Mouse (Mus musculus) liver, embryonic 13.5 days (tissue): ENCODE measurements around the gene Lbh. TPM values are rescaled to one million over a fixed set of nuclear protein-coding genes. Genes with fewer than 3 reads are reported as not detected.

Source experiments
- ATAC-seq: fragments of 200-750 bp; cut with Nextera tagmentation; 2 replicates; pipeline ENCODE4 v1.8.0; 2017; ENCODE audit warnings: low read depth, mild to moderate bottlenecking, moderate number of reproducible peaks, moderate library complexity
- DNase-seq: peaks from one replicate; pipeline ENCODE4 v3.0.0; 2022
- H3K27ac ChIP-seq: fragments of 300-500 bp; sonication (generic); 2 replicates; pipeline ENCODE4 v1.5.1; 2015; ENCODE audit warnings: moderate library complexity, mild to moderate bottlenecking, inconsistent platforms
- H3K27me3 ChIP-seq: fragments of 300-500 bp; sonication (generic); 2 replicates; pipeline ENCODE4 v1.6.1; 2015; ENCODE audit warnings: mild to moderate bottlenecking, inconsistent platforms
- H3K36me3 ChIP-seq: fragments of 300-500 bp; sonication (generic); 2 replicates; pipeline ENCODE4 v1.6.1; 2015; ENCODE audit warnings: mild to moderate bottlenecking, inconsistent platforms
- H3K4me1 ChIP-seq: fragments of 300-500 bp; sonication (generic); replicated peaks from 2 replicates; pipeline ENCODE4 v1.6.1; 2015; ENCODE audit warnings: inconsistent platforms
- H3K4me2 ChIP-seq: fragments of 300-500 bp; sonication (generic); 2 replicates; pipeline ENCODE4 v1.6.1; 2015; ENCODE audit warnings: inconsistent platforms, mild to moderate bottlenecking, moderate library complexity
- H3K4me3 ChIP-seq: fragments of 300-500 bp; sonication (generic); replicated peaks from 2 replicates; pipeline ENCODE4 v1.5.1; 2015; ENCODE audit warnings: mild to moderate bottlenecking, inconsistent platforms
- H3K9ac ChIP-seq: fragments of 300-500 bp; sonication (generic); 2 replicates; pipeline ENCODE4 v1.6.1; 2015; ENCODE audit warnings: mild to moderate bottlenecking, inconsistent platforms
- H3K9me3 ChIP-seq: fragments of 300-500 bp; sonication (generic); replicated peaks from 2 replicates; pipeline ENCODE4 v1.6.1; 2016; ENCODE audit warnings: inconsistent platforms
- WGBS: fragments of 180-500 bp; shearing (Covaris S2); methylation state at CpG from one replicate; pipeline ENCODE4 v1.1.7; 2015; ENCODE audit not compliant: insufficient replicate concordance; 5-methylcytosine and 5-hydroxymethylcytosine counted together
- polyA plus RNA-seq: library from polyadenylated mRNA; unstranded; fragments of >200 nt; fragmentation: Nextera tagmentation; extraction: Ambion mirVana; gene quantifications from 2 replicates; pipeline ENCODE4 v1.2.1, GENCODE M21; 2015

Lbh gene
- polyA plus RNA-seq, 1 experiment from 2014 or later: 0.92 TPM

DNA sequence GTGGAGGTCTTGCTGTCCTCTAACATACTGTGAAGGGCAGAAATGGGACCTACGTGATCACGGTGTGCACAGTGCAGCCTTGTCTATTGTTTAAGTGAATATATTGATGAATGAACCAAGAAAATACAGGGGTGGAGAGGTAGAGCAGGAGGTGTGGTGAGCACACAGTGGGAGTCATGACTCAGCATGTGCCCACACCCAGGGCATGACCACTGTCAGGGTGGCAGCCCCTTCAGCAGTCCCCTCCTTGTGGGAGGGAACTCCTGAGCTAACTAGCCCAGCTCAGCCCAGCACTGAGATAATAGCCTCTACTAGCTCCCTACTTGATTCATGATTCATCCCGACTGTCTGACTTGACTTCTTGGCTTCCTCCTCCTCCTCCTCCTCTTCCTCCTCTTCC, 19.3 kb upstream of the Lbh start:
- H3K36me3 ChIP-seq: no peaks in the 10 kb centered on the region
- H3K27ac ChIP-seq: no peak overlapping the region
- no peaks in the 10 kb centered on the region for H3K4me1 ChIP-seq
- H3K4me2 ChIP-seq: no peak overlapping the region
- H3K4me3 ChIP-seq: no peak overlapping the region
- no peaks in the 10 kb centered on the region for H3K27me3 ChIP-seq
- WGBS: 63% methylated on average over 3 of the region's 3 CpGs
- ATAC-seq: no peak
- no peak for DNase-seq
- H3K9me3 ChIP-seq: no peaks in the 10 kb centered on the region
- H3K9ac ChIP-seq: no peak overlapping the region

DNA sequence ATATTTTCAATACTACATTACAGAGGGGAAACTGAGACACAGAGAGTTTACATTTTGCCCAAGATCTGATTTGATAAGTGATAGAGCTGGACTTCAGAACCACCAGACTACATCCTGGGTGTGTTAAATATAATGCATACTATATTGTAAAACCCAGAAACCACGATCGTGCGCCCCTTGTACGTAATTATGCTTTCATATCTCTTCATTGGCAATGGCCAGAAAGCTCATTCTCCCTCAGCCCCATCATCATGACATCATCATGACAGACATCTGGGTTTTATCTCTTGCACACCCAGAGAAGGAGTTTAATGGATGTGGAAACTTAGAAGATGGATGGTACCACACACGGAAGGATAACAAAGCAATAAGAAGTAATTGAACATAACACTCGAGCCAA, 17.1 kb upstream of the Lbh start:
- Histone ChIP-seq H3K4me1 (no peaks in the 10 kb centered on the region), H3K27me3 (no peaks in the 10 kb centered on the region), H3K9me3 (no peaks in the 10 kb centered on the region), H3K36me3 (no peaks in the 10 kb centered on the region), H3K4me3 (no peak overlapping the region), H3K9ac (no peak overlapping the region), H3K27ac (no peak overlapping the region), H3K4me2 (no peak overlapping the region)
- no peak for ATAC-seq
- no peak for DNase-seq
- WGBS: 69% methylated on average over 6 of the region's 6 CpGs

DNA sequence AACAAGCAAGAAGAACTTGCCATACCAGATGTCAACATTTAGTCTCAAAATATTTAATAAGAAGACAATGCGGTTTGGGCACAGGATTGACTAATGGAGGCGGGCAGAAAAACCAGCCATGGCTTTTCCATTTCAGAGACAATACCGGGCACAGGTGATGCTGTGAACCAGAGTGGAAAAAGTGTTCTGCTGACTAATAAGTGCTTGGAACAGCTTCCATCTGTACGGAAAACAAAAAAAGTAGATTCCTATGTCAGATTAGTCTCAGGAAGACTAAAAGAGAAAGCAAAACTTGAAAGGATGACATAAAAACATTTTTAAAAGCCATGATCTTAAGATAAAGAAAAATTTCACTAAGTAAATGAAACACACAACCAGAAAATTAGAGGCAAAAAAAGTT, 16.4 kb upstream of the Lbh start:
- 77% methylated on average over 4 of the region's 4 CpGs for WGBS
- no peak overlapping the region for H3K4me3 ChIP-seq
- H3K9me3 ChIP-seq: no peaks in the 10 kb centered on the region
- no peak for ATAC-seq
- H3K4me1 ChIP-seq: no peaks in the 10 kb centered on the region
- no peak overlapping the region for H3K27ac ChIP-seq
- no peak for DNase-seq
- no peak overlapping the region for H3K9ac ChIP-seq
- no peak overlapping the region for H3K4me2 ChIP-seq
- no peaks in the 10 kb centered on the region for H3K36me3 ChIP-seq
- H3K27me3 ChIP-seq: no peaks in the 10 kb centered on the region

GRCm38 (mm10) chr17:72903321-72903720, 14.8 kb upstream of the Lbh start:
- WGBS: 82% methylated on average over 5 of the region's 5 CpGs
- no peak overlapping the region for H3K4me3 ChIP-seq
- no peak overlapping the region for H3K4me2 ChIP-seq
- H3K27ac ChIP-seq: no peak overlapping the region
- ATAC-seq: no peak
- H3K36me3 ChIP-seq: no peaks in the 10 kb centered on the region
- H3K27me3 ChIP-seq: no peaks in the 10 kb centered on the region
- H3K9ac ChIP-seq: no peak overlapping the region
- no peaks in the 10 kb centered on the region for H3K4me1 ChIP-seq
- no peaks in the 10 kb centered on the region for H3K9me3 ChIP-seq
- no peak for DNase-seq

DNA sequence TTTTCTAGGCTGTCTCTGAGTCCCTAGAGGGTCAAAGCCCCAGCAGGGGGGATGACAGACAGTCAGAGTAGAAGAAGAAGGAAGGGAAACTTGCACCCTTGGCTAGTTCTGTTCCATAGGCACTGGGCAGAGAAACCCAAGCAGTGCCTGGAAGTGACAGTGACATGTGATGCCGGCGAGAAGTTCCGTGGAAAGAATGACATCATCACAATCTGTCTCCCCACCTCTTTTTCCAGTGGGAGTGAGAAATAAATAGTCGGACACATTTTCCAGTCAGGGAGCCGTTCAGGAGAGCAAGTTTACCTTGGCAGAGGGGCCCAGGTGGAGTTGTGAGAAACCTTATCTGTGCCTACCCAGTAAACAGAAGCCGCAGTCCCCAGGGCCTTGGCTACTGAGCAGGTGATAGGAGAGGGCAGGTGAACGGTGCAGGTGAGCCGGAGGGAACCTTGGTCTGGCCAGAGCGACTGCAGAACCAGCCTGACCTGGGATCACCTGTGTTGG, 14.1 kb upstream of the Lbh start:
- no peaks in the 10 kb centered on the region for H3K4me1 ChIP-seq
- H3K4me2 ChIP-seq: no peak overlapping the region
- no peak overlapping the region for H3K4me3 ChIP-seq
- no peaks in the 10 kb centered on the region for H3K27me3 ChIP-seq
- no peaks in the 10 kb centered on the region for H3K36me3 ChIP-seq
- H3K9me3 ChIP-seq: no peaks in the 10 kb centered on the region
- DNase-seq (no peak), ATAC-seq (no peak)
- 53% methylated on average over 9 of the region's 9 CpGs for WGBS
- H3K27ac ChIP-seq: no peak overlapping the region
- no peak overlapping the region for H3K9ac ChIP-seq

- no peaks in the 10 kb centered on the region for H3K4me1 ChIP-seq
- H3K4me3 ChIP-seq: no peak overlapping the region
- no peaks in the 10 kb centered on the region for H3K36me3 ChIP-seq
- ATAC-seq: no peak
- DNase-seq: no peak
- H3K4me2 ChIP-seq: no peak overlapping the region
- H3K9me3 ChIP-seq: no peaks in the 10 kb centered on the region
- H3K9ac ChIP-seq: no peak overlapping the region
- WGBS: 70% methylated on average over 7 of the region's 7 CpGs
- no peak overlapping the region for H3K27ac ChIP-seq
- H3K27me3 ChIP-seq: no peaks in the 10 kb centered on the region
Measured at GRCm38 (mm10) chr17:72904873-72905272, 13.2 kb upstream of the Lbh start.

- no peaks in the 10 kb centered on the region for H3K4me1 ChIP-seq
- H3K9ac ChIP-seq: no peak overlapping the region
- H3K9me3 ChIP-seq: no peaks in the 10 kb centered on the region
- no peaks in the 10 kb centered on the region for H3K36me3 ChIP-seq
- DNase-seq (no peak), ATAC-seq (no peak)
- H3K27me3 ChIP-seq: no peaks in the 10 kb centered on the region
- no peak overlapping the region for H3K27ac ChIP-seq
- H3K4me2 ChIP-seq: no peak overlapping the region
- no peak overlapping the region for H3K4me3 ChIP-seq
- 49% methylated on average over 10 of the region's 10 CpGs for WGBS
Measured at GRCm38 (mm10) chr17:72906231-72906896, 11.7 kb upstream of the Lbh start.

DNA sequence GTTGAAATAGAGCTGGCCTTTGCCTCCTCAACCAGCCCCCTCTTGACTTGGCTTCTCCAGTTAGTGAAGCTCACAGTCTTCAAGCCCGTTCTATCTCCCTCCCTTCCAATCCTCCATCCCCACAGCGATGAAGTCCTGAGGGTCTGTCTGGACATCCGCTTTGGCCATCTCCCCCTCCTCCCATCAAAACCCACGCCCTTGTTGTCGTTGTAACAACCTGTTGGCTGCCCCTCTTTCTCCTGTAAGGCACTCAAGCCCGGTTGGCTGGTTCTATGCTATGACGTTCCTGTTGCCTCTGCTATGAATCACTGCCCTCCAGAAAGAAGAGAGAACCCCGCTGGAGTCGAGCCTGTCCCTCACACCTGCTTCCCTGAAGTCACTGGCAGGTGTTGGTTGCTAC, 10.9 kb upstream of the Lbh start:
- no peak overlapping the region for H3K4me3 ChIP-seq
- DNase-seq: no peak
- H3K9me3 ChIP-seq: no peaks in the 10 kb centered on the region
- 70% methylated on average over 9 of the region's 9 CpGs for WGBS
- H3K4me1 ChIP-seq: no peaks in the 10 kb centered on the region
- H3K9ac ChIP-seq: no peak overlapping the region
- H3K4me2 ChIP-seq: no peak overlapping the region
- no peak for ATAC-seq
- H3K36me3 ChIP-seq: no peaks in the 10 kb centered on the region
- no peak overlapping the region for H3K27ac ChIP-seq
- H3K27me3 ChIP-seq: no peaks in the 10 kb centered on the region

DNA sequence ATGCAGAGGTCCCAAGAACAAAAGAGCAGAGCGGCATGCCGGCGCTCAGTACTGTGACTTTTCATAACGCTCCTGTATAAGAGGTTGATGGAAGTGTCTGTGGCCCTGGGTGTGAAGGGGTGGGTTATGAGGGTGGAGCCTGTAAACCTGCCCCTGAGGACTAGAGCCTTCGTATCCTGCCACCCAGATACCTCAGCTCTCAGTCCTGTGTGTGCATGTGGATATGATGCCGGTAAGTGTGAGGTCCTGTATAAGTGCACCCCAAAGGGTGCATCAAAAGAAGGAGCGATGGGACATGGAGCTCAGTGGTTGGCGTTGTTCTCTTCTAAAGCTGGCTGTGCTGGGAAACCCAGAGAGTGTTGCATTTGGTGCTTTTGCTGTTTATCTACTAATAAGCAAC, 10.3 kb upstream of the Lbh start:
- no peaks in the 10 kb centered on the region for H3K4me1 ChIP-seq
- no peak overlapping the region for H3K9ac ChIP-seq
- ATAC-seq (no peak), DNase-seq (no peak)
- H3K4me3 ChIP-seq: no peak overlapping the region
- no peak overlapping the region for H3K4me2 ChIP-seq
- 71% methylated on average over 8 of the region's 8 CpGs for WGBS
- H3K27ac ChIP-seq: no peak overlapping the region
- H3K36me3 ChIP-seq: no peaks in the 10 kb centered on the region
- no peaks in the 10 kb centered on the region for H3K9me3 ChIP-seq
- H3K27me3 ChIP-seq: no peaks in the 10 kb centered on the region

- H3K36me3 ChIP-seq: no peaks in the 10 kb centered on the region
- ATAC-seq: no peak
- WGBS: 58% methylated on average over 3 of the region's 3 CpGs
- H3K27me3 ChIP-seq: no peaks in the 10 kb centered on the region
- H3K27ac ChIP-seq: no peak overlapping the region
- no peak overlapping the region for H3K4me3 ChIP-seq
- no peak overlapping the region for H3K4me2 ChIP-seq
- no peak overlapping the region for H3K9ac ChIP-seq
- H3K9me3 ChIP-seq: no peaks in the 10 kb centered on the region
- DNase-seq: no peak
- H3K4me1 ChIP-seq: no peaks in the 10 kb centered on the region
Measured at GRCm38 (mm10) chr17:72908561-72908960, 9.5 kb upstream of the Lbh start.

- no peak overlapping the region for H3K4me2 ChIP-seq
- 62% methylated on average over 7 of the region's 7 CpGs for WGBS
- no peaks in the 10 kb centered on the region for H3K9me3 ChIP-seq
- no peaks in the 10 kb centered on the region for H3K36me3 ChIP-seq
- no peak for DNase-seq
- no peak overlapping the region for H3K9ac ChIP-seq
- H3K4me1 ChIP-seq: no peaks in the 10 kb centered on the region
- ATAC-seq: no peak
- no peak overlapping the region for H3K27ac ChIP-seq
- no peak overlapping the region for H3K4me3 ChIP-seq
- H3K27me3 ChIP-seq: no peaks in the 10 kb centered on the region
Measured at GRCm38 (mm10) chr17:72909061-72909852, 8.8 kb upstream of the Lbh start.

GRCm38 (mm10) chr17:72911283-72911682, 6.8 kb upstream of the Lbh start:
- no peaks in the 10 kb centered on the region for H3K4me1 ChIP-seq
- H3K27me3 ChIP-seq: peaks cover 3% of the 10 kb centered on the region; the same call in 1 of the 2 replicates
- H3K27ac ChIP-seq: no peak overlapping the region
- WGBS: 57% methylated on average over 11 of the region's 11 CpGs
- no peak overlapping the region for H3K9ac ChIP-seq
- ATAC-seq: no peak
- DNase-seq: no peak
- no peak overlapping the region for H3K4me3 ChIP-seq
- H3K4me2 ChIP-seq: no peak overlapping the region
- no peaks in the 10 kb centered on the region for H3K9me3 ChIP-seq
- H3K36me3 ChIP-seq: no peaks in the 10 kb centered on the region
